In the genomic region with DNA sequence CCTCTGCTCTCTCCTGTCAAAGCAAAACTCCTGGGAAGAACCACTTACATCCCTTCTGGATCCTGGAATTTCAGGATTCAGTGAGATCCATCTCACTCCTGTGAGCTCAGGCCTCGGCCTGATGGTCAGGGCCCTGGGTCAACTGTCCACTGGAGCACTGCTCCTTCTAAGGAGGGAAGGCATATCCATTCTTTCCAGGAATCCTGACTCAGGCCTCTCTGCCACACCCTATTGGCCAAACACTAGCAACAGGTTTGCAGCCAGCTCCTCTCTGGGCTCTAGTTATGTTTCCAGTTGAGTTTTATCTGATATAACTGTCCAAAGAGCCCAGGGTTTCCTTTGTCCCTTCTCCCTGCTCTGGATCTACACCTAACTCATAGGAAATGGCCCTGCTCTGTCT, we compare ENCODE assay signal across 21 mouse cellular contexts.
DNase-seq lines count a peak whose midpoint lies in the region; ATAC-seq and TF ChIP-seq lines count a peak whose summit lies in the region.
"Had no signal": no experiment of that assay in that cellular context is flagged by ENCODE, and none has a peak within 500 bp of the region (broad histone marks: within the 10 kb centered on the region; RNA-seq: fewer than 3 reads in every experiment).

No protein-coding gene starts in this region.

- ATAC-seq in stomach, postnatal 0 days (ENCODE audit: low FRiP score, low TSS enrichment) = peak; percentile 53
- ATAC-seq in forebrain, embryonic 13.5 days = no peak
- ATAC-seq: activated CD4-positive, CD25-positive, alpha-beta regulatory T cell, adult 4 months; Patski had no signal

- no peaks in the 10 kb centered on the region for H3K27me3 ChIP-seq in stomach, postnatal 0 days (ENCODE audit: control insufficient read depth, insufficient read depth, low read length)
- H3K27me3 ChIP-seq in forebrain, embryonic 13.5 days = no peaks in the 10 kb centered on the region
- H3K27me3 ChIP-seq: CH12.LX, Patski had no signal

- H3K4me1 ChIP-seq in stomach, postnatal 0 days (replicated peaks; ENCODE audit: control insufficient read depth, insufficient read depth) = no peaks in the 10 kb centered on the region
- H3K4me1 ChIP-seq in forebrain, embryonic 13.5 days = no peaks in the 10 kb centered on the region

- TF ChIP-seq CTCF in gastrocnemius, adult 2 months (IDR thresholded peaks at IDR 0.05) = no peak
- TF ChIP-seq CTCF in stomach, postnatal 0 days (IDR thresholded peaks at IDR 0.05; ENCODE audit: low read depth) = no peak

- intact Hi-C loops in gastrocnemius, adult 2 months (cut with DNase I) = no loop called here
- intact Hi-C loops in gastrocnemius, postnatal 14 days (cut with DNase I; ENCODE audit: low total_unique reads) = no loop called here

- WGBS in stomach, postnatal 0 days = 75% methylated on average over 1 of the region's 1 CpGs
- WGBS in forebrain, embryonic 13.5 days = 82% methylated on average over 1 of the region's 1 CpGs

- H3K36me3 ChIP-seq in stomach, postnatal 0 days (ENCODE audit: control insufficient read depth, insufficient read depth, low read length) = peaks cover 11% of the 10 kb centered on the region
- H3K36me3 ChIP-seq in forebrain, embryonic 13.5 days (ENCODE audit: poor library complexity, severe bottlenecking) = peaks cover 68% of the 10 kb centered on the region

- no peaks in the 10 kb centered on the region for H3K9me3 ChIP-seq in stomach, postnatal 0 days (ENCODE audit: control insufficient read depth, low read length)
- H3K9me3 ChIP-seq in forebrain, embryonic 13.5 days (replicated peaks) = no peaks in the 10 kb centered on the region
- H3K9me3 ChIP-seq: G1E had no signal

- H3K4me3 ChIP-seq in gastrocnemius, adult 2 months = no peak overlapping the region
- no peak overlapping the region for H3K4me3 ChIP-seq in stomach, postnatal 0 days (ENCODE audit: low read depth, low read length)
- no peak overlapping the region for H3K4me3 ChIP-seq in forebrain, embryonic 13.5 days

- H3K9ac ChIP-seq in stomach, postnatal 0 days (ENCODE audit: low read length) = no peak overlapping the region
- no peak overlapping the region for H3K9ac ChIP-seq in forebrain, embryonic 13.5 days

- H3K4me2 ChIP-seq in stomach, postnatal 0 days (replicated peaks; ENCODE audit: low read depth) = no peak overlapping the region
- H3K4me2 ChIP-seq in forebrain, embryonic 13.5 days = no peak overlapping the region

- no peak for TF ChIP-seq EP300 in stomach, postnatal 0 days (optimal IDR thresholded peaks at IDR 0.05)

- H3K27ac ChIP-seq in gastrocnemius, adult 2 months = peak overlapping the region; percentile 13; the same call in 1 of the 2 replicates
- no peak overlapping the region for H3K27ac ChIP-seq in stomach, postnatal 0 days (replicated peaks)
- H3K27ac ChIP-seq in forebrain, embryonic 13.5 days = no peak overlapping the region

- DNase-seq in gastrocnemius, adult 18-20 months (ENCODE audit: low spot score) = peak; percentile 39
- DNase-seq in gastrocnemius, adult 8-10 months (ENCODE audit: low spot score in 2 of 2) = no peak
- DNase-seq in gastrocnemius, adult 2 months = peak; percentile 59
- DNase-seq in gastrocnemius, postnatal 14 days = no peak
- peak; percentile 36 for DNase-seq in skeletal muscle tissue, adult 2 months (ENCODE audit: low read depth, low spot score)
- DNase-seq in stomach, postnatal 0 days (ENCODE audit: low spot score) = no peak
- DNase-seq in adrenal gland, postnatal 25 days = no peak
- DNase-seq: adrenal gland, adult 2 months; adrenal gland, adult 8-10 months; adrenal gland, postnatal 10 days; adrenal gland, postnatal 14 days; adrenal gland, postnatal 36 days; B cell, adult 2 months; cerebellum, adult 11 months; cerebellum, adult 11-12 months; cerebellum, adult 18-20 months had no signal

Comparison
In these comparisons a context has a peak if more than half of its experiments do, and no peak if none do; other contexts are left out.
1. DNase-seq: peak in gastrocnemius, adult 18-20 months (single experiment), gastrocnemius, adult 2 months (single experiment) and skeletal muscle tissue, adult 2 months (single experiment); none in gastrocnemius, adult 8-10 months (0 of 2), gastrocnemius, postnatal 14 days (single experiment), stomach, postnatal 0 days (single experiment) and adrenal gland, postnatal 25 days (single experiment).